Mouse (Mus musculus) liver, embryonic 13.5 days (tissue): Measurements from ENCODE around the gene Gfer. TPM values are rescaled to one million over a fixed set of nuclear protein-coding genes. Genes with fewer than 3 reads are reported as not detected.
A peak's percentile ranks its signal among the peaks of the same experiment; 100 is the strongest.

ENCODE experiments used
- ATAC-seq: fragments of 200-750 bp; cut with Nextera tagmentation; 2 replicates; pipeline ENCODE4 v1.8.0; 2017; ENCODE audit warnings: low read depth, mild to moderate bottlenecking, moderate number of reproducible peaks, moderate library complexity
- DNase-seq: peaks from one replicate; pipeline ENCODE4 v3.0.0; 2022
- H3K27ac ChIP-seq: fragments of 300-500 bp; sonication (generic); 2 replicates; pipeline ENCODE4 v1.5.1; 2015; ENCODE audit warnings: moderate library complexity, mild to moderate bottlenecking, inconsistent platforms
- H3K27me3 ChIP-seq: fragments of 300-500 bp; sonication (generic); 2 replicates; pipeline ENCODE4 v1.6.1; 2015; ENCODE audit warnings: mild to moderate bottlenecking, inconsistent platforms
- H3K36me3 ChIP-seq: fragments of 300-500 bp; sonication (generic); 2 replicates; pipeline ENCODE4 v1.6.1; 2015; ENCODE audit warnings: mild to moderate bottlenecking, inconsistent platforms
- H3K4me1 ChIP-seq: fragments of 300-500 bp; sonication (generic); replicated peaks from 2 replicates; pipeline ENCODE4 v1.6.1; 2015; ENCODE audit warnings: inconsistent platforms
- H3K4me2 ChIP-seq: fragments of 300-500 bp; sonication (generic); 2 replicates; pipeline ENCODE4 v1.6.1; 2015; ENCODE audit warnings: inconsistent platforms, mild to moderate bottlenecking, moderate library complexity
- H3K4me3 ChIP-seq: fragments of 300-500 bp; sonication (generic); replicated peaks from 2 replicates; pipeline ENCODE4 v1.5.1; 2015; ENCODE audit warnings: mild to moderate bottlenecking, inconsistent platforms
- H3K9ac ChIP-seq: fragments of 300-500 bp; sonication (generic); 2 replicates; pipeline ENCODE4 v1.6.1; 2015; ENCODE audit warnings: mild to moderate bottlenecking, inconsistent platforms
- H3K9me3 ChIP-seq: fragments of 300-500 bp; sonication (generic); replicated peaks from 2 replicates; pipeline ENCODE4 v1.6.1; 2016; ENCODE audit warnings: inconsistent platforms
- WGBS: fragments of 180-500 bp; shearing (Covaris S2); methylation state at CpG from one replicate; pipeline ENCODE4 v1.1.7; 2015; ENCODE audit not compliant: insufficient replicate concordance; 5-methylcytosine and 5-hydroxymethylcytosine counted together
- polyA plus RNA-seq: library from polyadenylated mRNA; unstranded; fragments of >200 nt; fragmentation: Nextera tagmentation; extraction: Ambion mirVana; gene quantifications from 2 replicates; pipeline ENCODE4 v1.2.1, GENCODE M21; 2015

The Gfer gene
- polyA plus RNA-seq, 1 experiment from 2014 or later: 41.3 TPM

- 76% methylated on average over 12 of the region's 12 CpGs for WGBS
- H3K27me3 ChIP-seq: 0 out of 2 replicates have a peak, but pooled peaks cover 16% of the 10 kb centered on the region
- peaks cover 21% of the 10 kb centered on the region for H3K4me1 ChIP-seq
- H3K36me3 ChIP-seq: no peaks in the 10 kb centered on the region
- H3K27ac ChIP-seq: no peak overlapping the region
- DNase-seq: no peak
- no peak overlapping the region for H3K9ac ChIP-seq
- H3K9me3 ChIP-seq: no peaks in the 10 kb centered on the region
- ATAC-seq: no peak
- H3K4me2 ChIP-seq: no peak overlapping the region
- no peak overlapping the region for H3K4me3 ChIP-seq
Measured at GRCm38 (mm10) chr17:24732233-24732935, 36.4 kb upstream of the Gfer start.

- Histone ChIP-seq H3K9ac (no peak overlapping the region), H3K4me1 (peaks cover 15% of the 10 kb centered on the region), H3K4me3 (no peak overlapping the region), H3K36me3 (no peaks in the 10 kb centered on the region), H3K27ac (no peak overlapping the region), H3K27me3 (0 out of 2 replicates have a peak, but pooled peaks cover 16% of the 10 kb centered on the region), H3K9me3 (no peaks in the 10 kb centered on the region), H3K4me2 (no peak overlapping the region)
- 76% methylated on average over 14 of the region's 14 CpGs for WGBS
- no peak for DNase-seq
- ATAC-seq: no peak
Measured at GRCm38 (mm10) chr17:24730787-24731186, 34.8 kb upstream of the Gfer start.

- H3K9ac ChIP-seq: no peak overlapping the region
- 73% methylated on average over 6 of the region's 6 CpGs for WGBS
- ATAC-seq: no peak
- no peak overlapping the region for H3K27ac ChIP-seq
- no peaks in the 10 kb centered on the region for H3K9me3 ChIP-seq
- no peak for DNase-seq
- H3K27me3 ChIP-seq: 0 out of 2 replicates have a peak, but pooled peaks cover 16% of the 10 kb centered on the region
- H3K4me2 ChIP-seq: no peak overlapping the region
- no peak overlapping the region for H3K4me3 ChIP-seq
- H3K36me3 ChIP-seq: no peaks in the 10 kb centered on the region
- peaks cover 10% of the 10 kb centered on the region for H3K4me1 ChIP-seq
Measured at GRCm38 (mm10) chr17:24729067-24729466, 33.1 kb upstream of the Gfer start.

- DNase-seq: no peak
- H3K4me2 ChIP-seq: no peak overlapping the region
- peaks cover 15% of the 10 kb centered on the region for H3K4me1 ChIP-seq
- ATAC-seq: no peak
- H3K4me3 ChIP-seq: no peak overlapping the region
- H3K36me3 ChIP-seq: no peaks in the 10 kb centered on the region
- WGBS: 63% methylated on average over 17 of the region's 17 CpGs
- H3K27ac ChIP-seq: no peak overlapping the region
- H3K9ac ChIP-seq: no peak overlapping the region
- H3K9me3 ChIP-seq: no peaks in the 10 kb centered on the region
- H3K27me3 ChIP-seq: 0 out of 2 replicates have a peak, but pooled peaks cover 16% of the 10 kb centered on the region
Measured at GRCm38 (mm10) chr17:24728184-24728583, 32.2 kb upstream of the Gfer start.

- ATAC-seq: no peak
- no peak for DNase-seq
- Histone ChIP-seq H3K4me1 (peaks cover 21% of the 10 kb centered on the region), H3K27ac (no peak within 1 kb of the TSS), H3K4me3 (no peak within 1 kb of the TSS), H3K36me3 (peaks cover 1% of the 10 kb centered on the region), H3K27me3 (0 out of 2 replicates have a peak, but pooled peaks cover 16% of the 10 kb centered on the region), H3K4me2 (no peak within 1 kb of the TSS), H3K9ac (no peak within 1 kb of the TSS), H3K9me3 (no peaks in the 10 kb centered on the region)
- 55% methylated on average over 2 of the region's 2 CpGs for WGBS
Measured at GRCm38 (mm10) chr17:24727618-24728017, 31.7 kb upstream of the Gfer start, which contains the start of gene Rpl3l. Rpl3l (plus strand) TSS chr17:24727820.

- 61% methylated on average over 3 of the region's 3 CpGs for WGBS
- Histone ChIP-seq H3K9ac (no peak overlapping the region), H3K27ac (no peak overlapping the region), H3K4me2 (no peak overlapping the region), H3K36me3 (peaks cover 18% of the 10 kb centered on the region), H3K27me3 (0 out of 2 replicates have a peak, but pooled peaks cover 14% of the 10 kb centered on the region), H3K4me1 (peaks cover 37% of the 10 kb centered on the region), H3K4me3 (no peak overlapping the region), H3K9me3 (no peaks in the 10 kb centered on the region)
- no peak for DNase-seq
- no peak for ATAC-seq
Measured at GRCm38 (mm10) chr17:24725637-24726390, 29.9 kb upstream of the Gfer start.

GRCm38 (mm10) chr17:24724184-24724583 is 28.2 kb upstream of the Gfer start, which contains the start of gene Ndufb10:
Ndufb10 (minus strand) TSS chr17:24724478.
- WGBS: under 1% methylated on average over 30 of the region's 30 CpGs
- Histone ChIP-seq H3K27me3 (0 out of 2 replicates have a peak, but pooled peaks cover 13% of the 10 kb centered on the region), H3K36me3 (peaks cover 21% of the 10 kb centered on the region), H3K9me3 (no peaks in the 10 kb centered on the region), H3K4me3 (peak within 1 kb of the TSS; percentile 82), H3K4me2 (peak within 1 kb of the TSS; percentile 87), H3K27ac (peak within 1 kb of the TSS; percentile 89), H3K9ac (peak within 1 kb of the TSS; percentile 91), H3K4me1 (peaks cover 40% of the 10 kb centered on the region)
- peak; percentile 92 for DNase-seq
- peak; percentile 74 for ATAC-seq

- Histone ChIP-seq H3K4me1 (peaks cover 43% of the 10 kb centered on the region), H3K27me3 (0 out of 2 replicates have a peak, but pooled peaks cover 13% of the 10 kb centered on the region), H3K9me3 (no peaks in the 10 kb centered on the region), H3K9ac (peak overlapping the region; percentile 91), H3K27ac (peak overlapping the region; percentile 89), H3K4me3 (peak overlapping the region; percentile 82), H3K4me2 (peak overlapping the region; percentile 87), H3K36me3 (peaks cover 21% of the 10 kb centered on the region)
- ATAC-seq: peak; percentile 61
- DNase-seq: no peak
- under 1% methylated on average over 15 of the region's 15 CpGs for WGBS
Measured at GRCm38 (mm10) chr17:24723881-24724180, 27.9 kb upstream of the Gfer start.

- ATAC-seq (no peak), DNase-seq (no peak)
- Histone ChIP-seq H3K4me1 (peaks cover 48% of the 10 kb centered on the region), H3K36me3 (peaks cover 24% of the 10 kb centered on the region), H3K27ac (peak overlapping the region; percentile 89), H3K4me3 (peak overlapping the region; percentile 82), H3K27me3 (0 out of 2 replicates have a peak, but pooled peaks cover 9% of the 10 kb centered on the region), H3K9ac (peak overlapping the region; percentile 91), H3K9me3 (no peaks in the 10 kb centered on the region), H3K4me2 (peak overlapping the region; percentile 87)
- under 1% methylated on average over 12 of the region's 12 CpGs for WGBS
Measured at GRCm38 (mm10) chr17:24723122-24723880, 27.3 kb upstream of the Gfer start.

- peak; percentile 30 for DNase-seq
- peaks cover 34% of the 10 kb centered on the region for H3K36me3 ChIP-seq
- H3K4me3 ChIP-seq: peak overlapping the region; percentile 82
- no peak for ATAC-seq
- H3K4me2 ChIP-seq: peak overlapping the region; percentile 87
- H3K27me3 ChIP-seq: no peaks in the 10 kb centered on the region
- no peaks in the 10 kb centered on the region for H3K9me3 ChIP-seq
- H3K27ac ChIP-seq: peak overlapping the region; percentile 89
- peak overlapping the region; percentile 91 for H3K9ac ChIP-seq
- peaks cover 58% of the 10 kb centered on the region for H3K4me1 ChIP-seq
- WGBS: 14% methylated on average over 13 of the region's 13 CpGs
Measured at GRCm38 (mm10) chr17:24722220-24722924, 26.4 kb upstream of the Gfer start.
